Mouse (Mus musculus) heart, postnatal 0 days (tissue): Measurements from ENCODE around the gene Cep164.

ENCODE experiments used
- CTCF ChIP-seq: IDR thresholded peaks from 2 replicates; pipeline ENCODE4 v1.5.1; 2016; ENCODE audit warnings: antibody characterized with exemption, control low read depth, low read depth
- EP300 ChIP-seq: IDR thresholded peaks from 2 replicates; pipeline ENCODE4 v1.6.1; 2016; ENCODE audit warnings: antibody characterized with exemption, low read depth

GRCm38 (mm10) chr9:45845541-45845940 lies 17.1 kb upstream of the Cep164 start:
- TF ChIP-seq CTCF (no peak), EP300 (no peak)
